Mouse (Mus musculus) liver, embryonic 14.5 days (tissue): ENCODE data around the gene Zfpm1. TPM values are rescaled to one million over a fixed set of nuclear protein-coding genes. Genes with fewer than 3 reads are reported as not detected.

ENCODE experiments used
- ATAC-seq: fragments of 200-750 bp; cut with Nextera tagmentation; 2 replicates; pipeline ENCODE4 v1.8.0; 2017; ENCODE audit warnings: moderate number of reproducible peaks, mild to moderate bottlenecking, moderate library complexity; ENCODE audit not compliant: insufficient read depth
- DNase-seq, 3 experiments: peaks; one replicate each; pipeline ENCODE4 v3.0.0-alpha.2; 2012 to 2013; ENCODE audit warnings: low read depth in 3 of 3, low spot score in 3 of 3
- H3K27ac ChIP-seq: fragments of 300-500 bp; sonication (generic); 2 replicates; pipeline ENCODE4 v1.5.1; 2014; ENCODE audit warnings: moderate library complexity, mild to moderate bottlenecking, control low read depth, inconsistent platforms
- H3K27me3 ChIP-seq: fragments of 300-500 bp; sonication (generic); 2 replicates; pipeline ENCODE4 v1.6.1; 2014; ENCODE audit warnings: mild to moderate bottlenecking, low read length, moderate library complexity; ENCODE audit not compliant: control insufficient read depth, insufficient read depth
- H3K36me3 ChIP-seq: fragments of 300-500 bp; sonication (generic); replicated peaks from 2 replicates; pipeline ENCODE4 v1.6.1; 2014; ENCODE audit warnings: low read depth; ENCODE audit not compliant: control insufficient read depth, insufficient read depth
- H3K4me1 ChIP-seq, 2 experiments: fragments of 200-500 bp in 1 of 2; fragments of 300-500 bp in 1 of 2; sonication (generic) in 1 of 2; replicated peaks; 2 replicates each; pipeline ENCODE4 v1.6.1; 2012 to 2014; ENCODE audit warnings: antibody characterized with exemption in 1 of 2, inconsistent platforms in 1 of 2, low read length in 1 of 2; ENCODE audit not compliant: control insufficient read depth in 2 of 2, insufficient read depth in 2 of 2
- H3K4me2 ChIP-seq: fragments of 300-500 bp; sonication (generic); 2 replicates; pipeline ENCODE4 v1.6.1; 2014; ENCODE audit warnings: low read depth, mild to moderate bottlenecking, control low read depth, moderate library complexity
- H3K4me3 ChIP-seq, 2 experiments: fragments of 200-500 bp in 1 of 2; fragments of 300-500 bp in 1 of 2; sonication (generic) in 1 of 2; 2 replicates each; pipeline ENCODE4 v1.5.1; 2012 to 2014; ENCODE audit warnings: low read depth in 2 of 2, low read length in 2 of 2, mild to moderate bottlenecking in 2 of 2, control low read depth in 1 of 2, inconsistent platforms in 1 of 2, moderate library complexity in 1 of 2; ENCODE audit not compliant: insufficient read depth in 1 of 2
- H3K9ac ChIP-seq: fragments of 300-500 bp; sonication (generic); replicated peaks from 2 replicates; pipeline ENCODE4 v1.6.1; 2014; ENCODE audit warnings: mild to moderate bottlenecking, control low read depth, moderate library complexity
- H3K9me3 ChIP-seq: fragments of 300-500 bp; sonication (generic); 2 replicates; pipeline ENCODE4 v1.6.1; 2016; ENCODE audit warnings: low read length, mixed read lengths; ENCODE audit not compliant: control insufficient read depth
- CTCF ChIP-seq: IDR thresholded peaks from 2 replicates; pipeline ENCODE4 v1.5.1; 2016; ENCODE audit warnings: antibody characterized with exemption, low read depth, control low read depth
- EP300 ChIP-seq: IDR thresholded peaks from 2 replicates; pipeline ENCODE4 v1.6.1; 2016; ENCODE audit warnings: antibody characterized with exemption, low read depth
- WGBS: fragments of 180-500 bp; shearing (Covaris S2); extraction: QIAGEN DNeasy Blood & Tissue Kit; methylation state at CpG from one replicate; pipeline ENCODE4 v1.1.7; 2014; ENCODE audit not compliant: insufficient replicate concordance; 5-methylcytosine and 5-hydroxymethylcytosine counted together
- polyA plus RNA-seq, 2 experiments: library from polyadenylated mRNA; depleted of rRNA in 1 of 2; stranded (reverse) in 1 of 2; unstranded in 1 of 2; fragments of >200 nt; fragmentation: Nextera tagmentation in 1 of 2; extraction: Ambion mirVana in 1 of 2; gene quantifications; 2 replicates each; pipeline versions ENCODE4 v1.2.1 to v1.2.3; 2012 to 2014

Zfpm1 gene
- polyA plus RNA-seq, 2 experiments, result 13.3 to 69.6 TPM

GRCm38 (mm10) chr8:122375320-122375719 lies 93.4 kb downstream of the Zfpm1 start:
- DNase-seq (no peak), ATAC-seq (no peak)
- Histone ChIP-seq H3K4me2 (peak overlapping the region; percentile 65), H3K27me3 (no peaks in the 10 kb centered on the region), H3K27ac (no peak overlapping the region), H3K36me3 (peaks cover 5% of the 10 kb centered on the region), H3K4me1 (peaks cover 3 to 16% of the 10 kb centered on the region in 2 experiments; a peak in 3 of 4 replicates), H3K9ac (no peak overlapping the region), H3K9me3 (no peaks in the 10 kb centered on the region), H3K4me3 (peak overlapping the region in 1 of 2 experiments; percentile 79; a peak in 1 of 4 replicates)
- WGBS, result 79% methylated on average over 7 of the region's 7 CpGs
- TF ChIP-seq CTCF, result no peak
- no peak for TF ChIP-seq EP300

- H3K27ac ChIP-seq, result peak overlapping the region; percentile 1; the same call in 1 of the 2 replicates
- peak overlapping the region; percentile 51 for H3K9ac ChIP-seq
- no peaks in the 10 kb centered on the region for H3K9me3 ChIP-seq
- WGBS, result 14% methylated on average over 13 of the region's 13 CpGs
- no peak for DNase-seq
- no peak for TF ChIP-seq EP300
- no peak for TF ChIP-seq CTCF
- H3K4me3 ChIP-seq, result peak overlapping the region; percentile 47 to 79
- H3K27me3 ChIP-seq, result no peaks in the 10 kb centered on the region
- H3K4me2 ChIP-seq, result peak overlapping the region; percentile 65
- H3K4me1 ChIP-seq, result peaks cover 3 to 16% of the 10 kb centered on the region in 2 experiments; a peak in 3 of 4 replicates
- peak; percentile 4 for ATAC-seq
- H3K36me3 ChIP-seq, result peaks cover 10% of the 10 kb centered on the region
These were observed 93.9 kb downstream of the Zfpm1 start for GRCm38 (mm10) chr8:122375751-122376364.

GRCm38 (mm10) chr8:122376365-122377231 lies 94.7 kb downstream of the Zfpm1 start, which contains the start of gene Zc3h18:
Gene Zc3h18 (plus strand): TSS chr8:122376609.
- Histone ChIP-seq H3K9ac (peak within 1 kb of the TSS; percentile 83), H3K4me2 (peak within 1 kb of the TSS; percentile 78), H3K27me3 (no peaks in the 10 kb centered on the region), H3K36me3 (peaks cover 15% of the 10 kb centered on the region), H3K4me1 (peaks cover 3 to 16% of the 10 kb centered on the region in 2 experiments; a peak in 3 of 4 replicates), H3K9me3 (no peaks in the 10 kb centered on the region), H3K4me3 (peak within 1 kb of the TSS; percentile 79 to 87), H3K27ac (peak within 1 kb of the TSS; percentile 53)
- ATAC-seq (peak; percentile 94), DNase-seq (peak; percentile 96 to 98 (median 97))
- under 1% methylated on average over 102 of the region's 107 CpGs for WGBS
- peak; percentile 68 for TF ChIP-seq CTCF
- no peak for TF ChIP-seq EP300

GRCm38 (mm10) chr8:122383039-122383438 lies 101.1 kb downstream of the Zfpm1 start:
- DNase-seq, result no peak
- Histone ChIP-seq H3K9me3 (no peaks in the 10 kb centered on the region), H3K4me2 (no peak overlapping the region), H3K27me3 (no peaks in the 10 kb centered on the region), H3K4me3 (no peak overlapping the region), H3K27ac (no peak overlapping the region), H3K36me3 (peaks cover 58% of the 10 kb centered on the region), H3K9ac (no peak overlapping the region), H3K4me1 (peaks cover 0 to 3% of the 10 kb centered on the region in 2 experiments; a peak in 2 of 4 replicates)
- no peak for ATAC-seq
- TF ChIP-seq CTCF, result no peak
- TF ChIP-seq EP300, result no peak
- 78% methylated on average over 4 of the region's 4 CpGs for WGBS

Other genes with a start within 250 kb of the Zfpm1 start
- gene Trhr2, start 78.6 kb downstream of the Zfpm1 start, polyA plus RNA-seq (2012; rRNA removed), result not detected in 2 replicates
- not detected in 2 replicates for gene Trhr2, start 78.6 kb downstream of the Zfpm1 start, polyA plus RNA-seq (2014; fragmentation: Nextera tagmentation; extraction: Ambion mirVana)
- 15.2 and 20.4 TPM in 2 replicates for gene Zc3h18, start 94.5 kb downstream of the Zfpm1 start, polyA plus RNA-seq (2012; rRNA removed)
- 12.8 and 16.7 TPM in 2 replicates for gene Zc3h18, start 94.5 kb downstream of the Zfpm1 start, polyA plus RNA-seq (2014; fragmentation: Nextera tagmentation; extraction: Ambion mirVana)
- gene Il17c, start 139.9 kb downstream of the Zfpm1 start, polyA plus RNA-seq (2012; rRNA removed), result not detected in 2 replicates
- not detected in 2 replicates for gene Il17c, start 139.9 kb downstream of the Zfpm1 start, polyA plus RNA-seq (2014; fragmentation: Nextera tagmentation; extraction: Ambion mirVana)
- gene Cyba, start 150.8 kb downstream of the Zfpm1 start, polyA plus RNA-seq (2012; rRNA removed), result 71.3 and 74.6 TPM in 2 replicates
- 129 and 146 TPM in 2 replicates for gene Cyba, start 150.8 kb downstream of the Zfpm1 start, polyA plus RNA-seq (2014; fragmentation: Nextera tagmentation; extraction: Ambion mirVana)
- 21.6 and 23.3 TPM in 2 replicates for gene Mvd, start 161.3 kb downstream of the Zfpm1 start, polyA plus RNA-seq (2012; rRNA removed)
- 15.3 and 17.2 TPM in 2 replicates for gene Mvd, start 161.3 kb downstream of the Zfpm1 start, polyA plus RNA-seq (2014; fragmentation: Nextera tagmentation; extraction: Ambion mirVana)
- 0.16 and 0.23 TPM in 2 replicates for gene Snai3, start 178.6 kb downstream of the Zfpm1 start, polyA plus RNA-seq (2012; rRNA removed)
- gene Snai3, start 178.6 kb downstream of the Zfpm1 start, polyA plus RNA-seq (2014; fragmentation: Nextera tagmentation; extraction: Ambion mirVana), result 0.30 and 0.41 TPM in 2 replicates
- 10.0 and 12.6 TPM in 2 replicates for gene Rnf166, start 193.9 kb downstream of the Zfpm1 start, polyA plus RNA-seq (2012; rRNA removed)
- gene Rnf166, start 193.9 kb downstream of the Zfpm1 start, polyA plus RNA-seq (2014; fragmentation: Nextera tagmentation; extraction: Ambion mirVana), result 8.7 and 9.3 TPM in 2 replicates
- gene Ctu2, start 194.0 kb downstream of the Zfpm1 start, polyA plus RNA-seq (2012; rRNA removed), result 7.2 and 11.7 TPM in 2 replicates
- gene Ctu2, start 194.0 kb downstream of the Zfpm1 start, polyA plus RNA-seq (2014; fragmentation: Nextera tagmentation; extraction: Ambion mirVana), result 13.9 and 16.8 TPM in 2 replicates